Mouse (Mus musculus): Measurements from ENCODE around the gene Oprl1.

Gene Oprl1

DNA sequence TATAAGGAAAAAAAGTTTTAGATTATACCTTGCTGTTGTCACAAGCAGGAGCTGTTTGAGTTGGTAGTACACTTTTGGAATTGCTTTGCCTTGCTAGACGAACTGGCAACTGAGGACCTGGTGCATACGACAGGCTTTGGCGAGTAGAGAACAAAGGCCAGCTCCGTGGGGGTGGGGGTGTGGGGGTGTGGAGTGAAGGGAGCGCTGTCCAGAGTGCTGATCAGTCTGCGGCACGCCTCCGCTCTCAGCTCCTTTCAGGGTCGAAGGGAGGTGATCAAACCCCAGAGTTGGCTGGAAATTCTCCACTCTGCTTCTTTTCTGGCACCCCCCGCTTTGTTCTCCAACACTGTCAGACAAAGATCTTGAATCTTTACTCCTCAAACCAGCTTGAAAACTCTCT, 49.8 kb downstream of the Oprl1 start:
- peak; percentile 68 for DNase-seq (ENCODE audit: low read depth, low spot score)

- DNase-seq (ENCODE audit: low read depth, low spot score), result no peak
These were observed 50.4 kb downstream of the Oprl1 start for GRCm38 (mm10) chr2:181765251-181765650.

DNA sequence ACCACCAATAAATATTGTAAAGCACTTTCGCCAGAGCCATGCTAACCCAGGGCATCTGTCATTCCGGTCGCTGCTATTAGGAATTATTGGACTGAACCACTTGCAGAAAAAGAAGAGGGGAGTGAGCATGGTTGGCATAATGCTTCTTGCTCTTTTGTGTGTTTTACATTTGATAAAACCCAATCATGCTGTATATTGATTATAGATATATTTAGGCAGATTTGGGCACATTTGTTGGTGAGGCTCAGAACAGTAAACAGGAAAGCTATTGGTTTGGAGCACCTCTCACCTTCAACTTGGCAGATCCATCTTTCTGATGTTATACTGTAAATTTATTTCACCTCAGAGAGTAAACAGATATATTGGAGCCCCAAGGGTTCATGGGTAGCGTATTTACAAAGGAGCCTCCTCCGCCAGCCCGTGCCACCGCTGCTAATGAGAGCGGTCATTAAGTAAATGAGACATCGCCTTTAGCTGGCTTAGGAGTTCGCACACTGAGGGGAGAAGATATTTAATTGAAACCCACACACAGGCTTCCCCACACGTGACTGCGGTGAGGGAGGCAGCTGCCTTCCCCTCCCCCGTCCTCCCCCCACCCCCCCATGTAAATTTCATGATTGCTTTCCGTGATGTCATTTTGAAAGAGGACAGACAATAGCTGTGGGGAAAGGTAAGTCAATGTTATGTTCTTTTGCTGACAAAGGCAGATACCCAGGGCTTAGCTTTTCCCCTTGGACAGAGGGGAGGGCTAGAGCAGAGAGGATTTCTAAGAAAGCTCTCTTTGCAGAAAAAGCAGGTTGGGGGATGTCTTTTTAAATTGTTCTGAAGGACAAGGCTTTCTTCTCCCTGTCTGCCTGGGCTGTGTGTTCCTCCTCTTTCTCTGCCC, 52.1 kb downstream of the Oprl1 start:
- DNase-seq (ENCODE audit: low read depth, low spot score), result no peak

DNA sequence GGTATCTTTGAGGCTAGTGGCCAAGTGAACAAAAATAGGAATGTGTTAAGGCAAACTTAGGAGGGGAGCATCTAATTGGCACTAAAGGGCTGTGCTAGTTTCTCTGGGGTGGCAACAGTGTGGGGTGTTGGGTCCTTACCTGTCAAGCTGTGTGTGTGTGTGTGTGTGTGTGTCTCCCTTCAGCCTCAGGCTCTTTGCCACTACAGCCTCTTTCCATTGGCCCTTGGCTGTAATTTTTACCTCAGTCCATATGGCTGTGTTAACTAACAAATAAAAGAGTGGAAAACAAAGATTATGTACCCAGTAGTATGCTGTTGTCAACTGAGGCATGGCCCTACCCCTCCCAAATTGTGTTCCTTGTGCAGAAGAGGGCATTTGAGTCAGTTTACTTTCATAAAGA, 53.6 kb downstream of the Oprl1 start:
- DNase-seq (ENCODE audit: low read depth, low spot score), result no peak

DNA sequence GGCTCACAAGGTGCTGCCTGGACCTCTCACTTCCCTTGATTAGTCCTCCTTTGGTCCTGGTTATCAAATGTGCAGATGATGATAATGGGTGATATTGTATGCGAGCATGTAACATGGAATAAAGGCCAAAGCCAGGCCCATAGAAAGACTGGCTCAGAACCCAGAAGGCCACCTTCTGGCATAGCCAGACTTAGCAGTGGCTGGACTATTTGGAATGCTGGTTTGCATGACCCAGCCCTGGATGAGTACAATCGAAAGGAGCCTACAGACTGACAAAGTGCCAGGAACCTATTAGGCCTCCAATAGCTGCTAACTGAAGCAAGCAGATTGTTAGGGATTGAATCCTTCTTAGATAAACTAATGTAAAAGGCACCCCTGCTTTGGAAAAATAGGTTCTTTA, 54.6 kb downstream of the Oprl1 start:
- DNase-seq (ENCODE audit: low read depth, low spot score), result no peak
